Mouse (Mus musculus): ENCODE data around the gene 2310030G06Rik.
A peak's percentile ranks its signal among the peaks of the same experiment; 100 is the strongest.

2310030G06Rik gene

GRCm38 (mm10) chr9:50742261-50742660, 4.1 kb downstream of the 2310030G06Rik start:
- DNase-seq, result no peak

GRCm38 (mm10) chr9:50740867-50741784, 5.2 kb downstream of the 2310030G06Rik start:
- DNase-seq, result no peak

GRCm38 (mm10) chr9:50738914-50739870, 7.1 kb downstream of the 2310030G06Rik start, which contains the start of gene Dixdc1:
TSS of gene Dixdc1 (minus strand) at chr9:50739517.
- DNase-seq, result peak; percentile 95

- peak; percentile 72 for DNase-seq
Observed at GRCm38 (mm10) chr9:50734989-50735388, 11.3 kb downstream of the 2310030G06Rik start.

- no peak for DNase-seq
Observed at GRCm38 (mm10) chr9:50732560-50732959, 13.8 kb downstream of the 2310030G06Rik start.

- no peak for DNase-seq
Observed at GRCm38 (mm10) chr9:50729600-50729999, 16.7 kb downstream of the 2310030G06Rik start.

GRCm38 (mm10) chr9:50727925-50728651, 18.2 kb downstream of the 2310030G06Rik start:
- peak; percentile 55 for DNase-seq

GRCm38 (mm10) chr9:50727171-50727924, 19.0 kb downstream of the 2310030G06Rik start:
- DNase-seq, result no peak

- DNase-seq, result no peak
Observed at GRCm38 (mm10) chr9:50725921-50726590, 20.3 kb downstream of the 2310030G06Rik start.

GRCm38 (mm10) chr9:50724661-50725330, 21.5 kb downstream of the 2310030G06Rik start:
- DNase-seq, result no peak

- DNase-seq, result no peak
Observed at GRCm38 (mm10) chr9:50724147-50724546, 22.2 kb downstream of the 2310030G06Rik start.

- peak; percentile 89 for DNase-seq
Observed at GRCm38 (mm10) chr9:50723406-50723805, 22.9 kb downstream of the 2310030G06Rik start.

- no peak for DNase-seq
Observed at GRCm38 (mm10) chr9:50722451-50722911, 23.9 kb downstream of the 2310030G06Rik start.

GRCm38 (mm10) chr9:50721061-50721460, 25.3 kb downstream of the 2310030G06Rik start:
- DNase-seq, result no peak

GRCm38 (mm10) chr9:50718878-50719277, 27.5 kb downstream of the 2310030G06Rik start:
- DNase-seq, result no peak

GRCm38 (mm10) chr9:50714188-50714587, 32.1 kb downstream of the 2310030G06Rik start:
- DNase-seq, result no peak

GRCm38 (mm10) chr9:50711337-50711736, 35.0 kb downstream of the 2310030G06Rik start:
- DNase-seq, result no peak

- DNase-seq, result peak; percentile 49
Observed at GRCm38 (mm10) chr9:50709108-50709507, 37.2 kb downstream of the 2310030G06Rik start.

- DNase-seq, result no peak
Observed at GRCm38 (mm10) chr9:50704907-50705306, 41.4 kb downstream of the 2310030G06Rik start.

All from lung, postnatal 14 days (tissue).